9 mouse cellular contexts compared by ENCODE assay signal in the genomic region with DNA sequence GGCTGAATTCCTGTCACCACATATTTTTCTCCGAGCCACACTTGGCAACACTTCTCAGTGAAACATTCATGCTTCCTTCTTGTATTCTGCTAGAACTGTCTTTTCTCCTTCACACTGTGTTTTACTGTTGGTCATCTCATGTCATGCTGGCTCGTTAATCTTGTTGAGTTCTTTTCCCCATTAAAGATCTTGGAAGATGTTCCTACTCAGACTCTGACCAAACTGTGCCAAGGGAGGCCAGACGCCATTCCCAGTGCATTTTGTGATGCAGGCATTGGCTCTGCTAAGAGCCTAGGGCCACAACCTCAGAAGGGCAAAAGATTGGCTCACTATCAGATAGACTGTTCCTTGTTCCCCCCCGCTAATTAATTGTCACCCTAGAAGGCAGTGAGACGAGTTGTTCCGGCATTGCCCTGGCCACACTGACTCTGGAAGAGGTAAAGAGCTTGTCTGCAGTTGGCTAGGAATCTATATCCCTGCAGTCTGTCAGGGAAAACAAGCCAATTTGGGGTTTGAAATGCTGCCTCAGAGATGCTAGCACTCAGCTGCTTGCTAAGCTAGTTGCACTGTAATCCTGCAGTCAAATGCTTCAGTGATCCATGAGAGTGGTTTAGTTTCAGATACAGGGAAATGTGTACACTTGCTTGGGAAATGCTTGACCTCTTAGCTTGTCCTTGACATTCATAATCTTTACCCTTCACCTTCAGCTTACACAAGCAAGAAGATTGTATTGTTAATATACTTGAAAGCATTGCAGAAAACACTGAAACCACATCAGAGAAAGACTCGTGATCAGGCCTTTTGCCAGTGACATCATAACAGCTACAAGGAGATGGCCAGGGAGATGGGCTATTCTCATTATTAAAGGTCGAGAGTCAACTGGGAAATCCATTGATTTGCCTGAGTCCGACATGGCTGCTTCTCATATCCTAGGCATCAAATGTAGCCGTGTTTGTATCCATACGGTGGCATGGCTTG.
DNase-seq lines count a peak whose midpoint lies in the region; ATAC-seq and TF ChIP-seq lines count a peak whose summit lies in the region.
"Had no signal": no experiment of that assay in that cellular context is flagged by ENCODE, and none has a peak within 500 bp of the region (broad histone marks: within the 10 kb centered on the region; RNA-seq: fewer than 3 reads in every experiment).

No protein-coding gene starts in this region.

- TF ChIP-seq CTCF in layer of hippocampus, adult 2 months (conservative IDR thresholded peaks at IDR 0.05) = no peak
- no peak for TF ChIP-seq CTCF in hindbrain, postnatal 0 days (IDR thresholded peaks at IDR 0.05; ENCODE audit: low read depth)

- no peaks in the 10 kb centered on the region for H3K27me3 ChIP-seq in hindbrain, postnatal 0 days (ENCODE audit: insufficient read depth, low read length)

- no peaks in the 10 kb centered on the region for H3K9me3 ChIP-seq in hindbrain, postnatal 0 days (ENCODE audit: low read length)

- peak; percentile 58 for ATAC-seq in frontal cortex, adult (ENCODE audit: low TSS enrichment)
- ATAC-seq in hindbrain, postnatal 0 days = peak; percentile 42

- DNase-seq in frontal cortex, postnatal 10 days (ENCODE audit: low spot score in 2 of 2) = no peak
- peak in 1 of 2 experiments; percentile 28 for DNase-seq in layer of hippocampus, adult 2 months (ENCODE audit: low spot score in 2 of 2)
- DNase-seq in layer of hippocampus, postnatal 36 days = no peak
- peak; percentile 53 for DNase-seq in cerebellum, adult 11 months
- peak; percentile 57 for DNase-seq in hindbrain, postnatal 0 days (ENCODE audit: low spot score)
- DNase-seq in spleen, postnatal 4 days (ENCODE audit: low spot score in 2 of 2) = no peak
- no peak for DNase-seq in left cerebral cortex, adult 9 months (ENCODE audit: low spot score in 2 of 2)
- DNase-seq: gastrocnemius, postnatal 14 days had no signal

- peaks cover 14% of the 10 kb centered on the region for H3K4me1 ChIP-seq in hindbrain, postnatal 0 days (ENCODE audit: insufficient read depth, low read length)

- no peaks in the 10 kb centered on the region for H3K36me3 ChIP-seq in hindbrain, postnatal 0 days (ENCODE audit: insufficient read depth, low read length)

- peak overlapping the region; percentile 84 for H3K27ac ChIP-seq in layer of hippocampus, adult 2 months
- peak overlapping the region; percentile 37; the same call in 1 of the 2 replicates for H3K27ac ChIP-seq in hindbrain, postnatal 0 days

- no peak overlapping the region for H3K4me3 ChIP-seq in layer of hippocampus, adult 2 months
- H3K4me3 ChIP-seq in hindbrain, postnatal 0 days (ENCODE audit: low read length) = no peak overlapping the region

- H3K4me2 ChIP-seq in hindbrain, postnatal 0 days (ENCODE audit: low read depth, low read length) = no peak overlapping the region

- no peak overlapping the region for H3K9ac ChIP-seq in hindbrain, postnatal 0 days (replicated peaks; ENCODE audit: low read length)

- 59% methylated on average over 11 of the region's 11 CpGs for WGBS in hindbrain, postnatal 0 days

Comparison
In these comparisons a context has a peak if more than half of its experiments do, and no peak if none do; other contexts are left out.
1. DNase-seq: peak in cerebellum, adult 11 months (single experiment) and hindbrain, postnatal 0 days (single experiment); none in frontal cortex, postnatal 10 days (0 of 2), layer of hippocampus, postnatal 36 days (0 of 2), spleen, postnatal 4 days (0 of 2) and left cerebral cortex, adult 9 months (0 of 2).